Mouse (Mus musculus): ENCODE measurements around the gene Gnai3. TPM values are rescaled to one million over a fixed set of nuclear protein-coding genes. Genes with fewer than 3 reads are reported as not detected.

Gene Gnai3
- total RNA-seq, 2 experiments from 2014 or later, result 17.7 to 22.6 TPM

- intact Hi-C loops (cut with DNase I; ENCODE audit: low total_unique reads), result no loop called here
- DNase-seq, result no peak
Observed at GRCm38 (mm10) chr3:108088842-108089380, 57.0 kb downstream of the Gnai3 start.

GRCm38 (mm10) chr3:108087329-108087728 is 58.6 kb downstream of the Gnai3 start:
- DNase-seq, result no peak
- intact Hi-C loops (cut with DNase I; ENCODE audit: low total_unique reads), result no loop called here

- DNase-seq, result peak; percentile 87
- intact Hi-C loops (cut with DNase I; ENCODE audit: low total_unique reads), result no loop called here
Observed at GRCm38 (mm10) chr3:108086470-108086979, 59.4 kb downstream of the Gnai3 start, which contains the start of gene Ampd2. Ampd2 (minus strand) TSS chr3:108086651.

GRCm38 (mm10) chr3:108085721-108086469 is 60.1 kb downstream of the Gnai3 start:
- intact Hi-C loops (cut with DNase I; ENCODE audit: low total_unique reads), result no loop called here
- peak; percentile 87 for DNase-seq

- DNase-seq, result peak; percentile 97
- intact Hi-C loops (cut with DNase I; ENCODE audit: low total_unique reads), result no loop called here
Observed at GRCm38 (mm10) chr3:108085281-108085720, 60.6 kb downstream of the Gnai3 start.

- intact Hi-C loops (cut with DNase I; ENCODE audit: low total_unique reads), result no loop called here
- no peak for DNase-seq
Observed at GRCm38 (mm10) chr3:108084767-108085270, 61.1 kb downstream of the Gnai3 start.

- intact Hi-C loops (cut with DNase I; ENCODE audit: low total_unique reads), result no loop called here
- no peak for DNase-seq
Observed at GRCm38 (mm10) chr3:108083904-108084407, 62.0 kb downstream of the Gnai3 start.

GRCm38 (mm10) chr3:108083161-108083560 is 62.8 kb downstream of the Gnai3 start:
- no peak for DNase-seq
- intact Hi-C loops (cut with DNase I; ENCODE audit: low total_unique reads), result no loop called here

- DNase-seq, result no peak
- intact Hi-C loops (cut with DNase I; ENCODE audit: low total_unique reads), result no loop called here
Observed at GRCm38 (mm10) chr3:108082251-108082875, 63.6 kb downstream of the Gnai3 start.

- no peak for DNase-seq
- intact Hi-C loops (cut with DNase I; ENCODE audit: low total_unique reads), result no loop called here
Observed at GRCm38 (mm10) chr3:108081681-108082080, 64.3 kb downstream of the Gnai3 start.

GRCm38 (mm10) chr3:108076836-108077235 is 69.1 kb downstream of the Gnai3 start:
- no peak for DNase-seq
- intact Hi-C loops (cut with DNase I; ENCODE audit: low total_unique reads), result no loop called here

- no peak for DNase-seq
- intact Hi-C loops (cut with DNase I; ENCODE audit: low total_unique reads), result no loop called here
Observed at GRCm38 (mm10) chr3:108072983-108073569, 72.9 kb downstream of the Gnai3 start.

- peak; percentile 69 for DNase-seq
Observed at GRCm38 (mm10) chr3:108070295-108071293, 75.4 kb downstream of the Gnai3 start.

GRCm38 (mm10) chr3:108069231-108069870 is 76.6 kb downstream of the Gnai3 start:
- intact Hi-C loops (cut with DNase I; ENCODE audit: low total_unique reads), result no loop called here
- peak; percentile 38 for DNase-seq

More at GRCm38 (mm10) chr3:108070295-108071293, 75.4 kb downstream of the Gnai3 start:
- intact Hi-C loops (cut with DNase I; ENCODE audit: low total_unique reads), result loop anchor here (1.0 kb wide), 1 partner anchor 77 kb away; no protein-coding TSS in a partner anchor

GRCm38 (mm10) chr3:108068826-108069225 is 77.1 kb downstream of the Gnai3 start:
- no peak for DNase-seq

GRCm38 (mm10) chr3:108067370-108067934 is 78.5 kb downstream of the Gnai3 start:
- intact Hi-C loops (cut with DNase I; ENCODE audit: low total_unique reads), result no loop called here

More at GRCm38 (mm10) chr3:108068826-108069225, 77.1 kb downstream of the Gnai3 start:
- intact Hi-C loops (cut with DNase I; ENCODE audit: low total_unique reads), result no loop called here

GRCm38 (mm10) chr3:108065551-108065950 is 80.4 kb downstream of the Gnai3 start:
- intact Hi-C loops (cut with DNase I; ENCODE audit: low total_unique reads), result no loop called here

More at GRCm38 (mm10) chr3:108067370-108067934, 78.5 kb downstream of the Gnai3 start:
- DNase-seq, result no peak

More at GRCm38 (mm10) chr3:108065551-108065950, 80.4 kb downstream of the Gnai3 start:
- DNase-seq, result no peak
